Mouse (Mus musculus) fat pad, adult 2 months (tissue): ENCODE results near the gene Cpt1b.

Experiments
- DNase-seq: peaks from one replicate; pipeline ENCODE4 v3.0.0-alpha.2; 2011; ENCODE audit warnings: low read depth, low spot score; ENCODE audit errors: extremely low read depth

The Cpt1b gene

GRCm38 (mm10) chr15:89425711-89426121 is at the start of gene Cpt1b:
Cpt1b (minus strand) TSS chr15:89425863.
- no peak for DNase-seq

- no peak for DNase-seq
Observed at GRCm38 (mm10) chr15:89475293-89475600, 49.6 kb upstream of the Cpt1b start.

GRCm38 (mm10) chr15:89474596-89475292 is 49.1 kb upstream of the Cpt1b start:
- DNase-seq, result no peak

- DNase-seq, result no peak
Observed at GRCm38 (mm10) chr15:89473921-89474320, 48.3 kb upstream of the Cpt1b start.

GRCm38 (mm10) chr15:89473370-89473769 is 47.7 kb upstream of the Cpt1b start:
- DNase-seq, result no peak

- DNase-seq, result no peak
Observed at GRCm38 (mm10) chr15:89471476-89471875, 45.8 kb upstream of the Cpt1b start.

- no peak for DNase-seq
Observed at GRCm38 (mm10) chr15:89468577-89468976, 42.9 kb upstream of the Cpt1b start.

GRCm38 (mm10) chr15:89465052-89465451 is 39.4 kb upstream of the Cpt1b start:
- no peak for DNase-seq

GRCm38 (mm10) chr15:89463334-89464235 is 37.9 kb upstream of the Cpt1b start:
- no peak for DNase-seq

GRCm38 (mm10) chr15:89462176-89462575 is 36.5 kb upstream of the Cpt1b start:
- no peak for DNase-seq

GRCm38 (mm10) chr15:89461321-89461720 is 35.7 kb upstream of the Cpt1b start:
- DNase-seq, result no peak

- no peak for DNase-seq
Observed at GRCm38 (mm10) chr15:89460298-89460697, 34.6 kb upstream of the Cpt1b start.

- DNase-seq, result no peak
Observed at GRCm38 (mm10) chr15:89459821-89460220, 34.2 kb upstream of the Cpt1b start.

GRCm38 (mm10) chr15:89458942-89459341 is 33.3 kb upstream of the Cpt1b start:
- DNase-seq, result no peak

- no peak for DNase-seq
Observed at GRCm38 (mm10) chr15:89455642-89456041, 30.0 kb upstream of the Cpt1b start.

GRCm38 (mm10) chr15:89454857-89455256 is 29.2 kb upstream of the Cpt1b start:
- DNase-seq, result no peak

GRCm38 (mm10) chr15:89453865-89454478 is 28.3 kb upstream of the Cpt1b start, which contains the start of gene Mapk8ip2:
Mapk8ip2 (plus strand) TSS chr15:89453913.
- DNase-seq, result no peak

GRCm38 (mm10) chr15:89452906-89453864 is 27.5 kb upstream of the Cpt1b start:
- DNase-seq, result no peak

GRCm38 (mm10) chr15:89442486-89443070 is 16.9 kb upstream of the Cpt1b start:
- DNase-seq, result no peak

- no peak for DNase-seq
Observed at GRCm38 (mm10) chr15:89435878-89436277, 10.2 kb upstream of the Cpt1b start.
